Mouse (Mus musculus) limb, embryonic 14.5 days (tissue): ENCODE data around the gene Nedd4. TPM values are rescaled to one million over a fixed set of nuclear protein-coding genes. Genes with fewer than 3 reads are reported as not detected.

Experiments used
- ATAC-seq: fragments of 200-750 bp; cut with Nextera tagmentation; 2 replicates; pipeline ENCODE4 v1.8.0; 2017; ENCODE audit warnings: low read depth, moderate number of reproducible peaks, moderate TSS enrichment; ENCODE audit not compliant: low FRiP score
- DNase-seq: peaks from one replicate; pipeline ENCODE4 v3.0.0-alpha.2; 2015; ENCODE audit warnings: low spot score
- H3K27ac ChIP-seq: fragments of 300-500 bp; sonication (generic); replicated peaks from 2 replicates; pipeline ENCODE4 v1.5.1; 2014; ENCODE audit warnings: low read depth, mild to moderate bottlenecking, low read length, moderate library complexity, mixed read lengths
- H3K27me3 ChIP-seq: fragments of 300-500 bp; sonication (generic); 2 replicates; pipeline ENCODE4 v1.6.1; 2014; ENCODE audit warnings: low read length, mixed read lengths; ENCODE audit not compliant: control insufficient read depth, insufficient read depth
- H3K36me3 ChIP-seq: fragments of 300-500 bp; sonication (generic); 2 replicates; pipeline ENCODE4 v1.6.1; 2014; ENCODE audit warnings: mild to moderate bottlenecking, low read length, moderate library complexity, mixed read lengths; ENCODE audit not compliant: control insufficient read depth, insufficient read depth
- H3K4me1 ChIP-seq: fragments of 300-500 bp; sonication (generic); 2 replicates; pipeline ENCODE4 v1.6.1; 2014; ENCODE audit warnings: antibody characterized with exemption, low read length, mixed read lengths; ENCODE audit not compliant: control insufficient read depth, insufficient read depth
- H3K4me2 ChIP-seq: fragments of 300-500 bp; sonication (generic); replicated peaks from 2 replicates; pipeline ENCODE4 v1.6.1; 2014; ENCODE audit warnings: low read depth, mild to moderate bottlenecking, low read length, moderate library complexity; ENCODE audit not compliant: severe bottlenecking
- H3K4me3 ChIP-seq: fragments of 300-500 bp; sonication (generic); replicated peaks from 2 replicates; pipeline ENCODE4 v1.5.1; 2014; ENCODE audit warnings: low read length
- H3K9ac ChIP-seq: fragments of 300-500 bp; sonication (generic); 2 replicates; pipeline ENCODE4 v1.6.1; 2014; ENCODE audit warnings: mild to moderate bottlenecking, low read depth, low read length, moderate library complexity; ENCODE audit not compliant: severe bottlenecking
- H3K9me3 ChIP-seq: fragments of 300-500 bp; sonication (generic); 2 replicates; pipeline ENCODE4 v1.6.1; 2016; ENCODE audit warnings: low read length; ENCODE audit not compliant: control insufficient read depth
- POLR2A ChIP-seq: fragments of 200-500 bp; IDR thresholded peaks from 2 replicates; pipeline ENCODE4 v1.8.0; 2012; ENCODE audit warnings: inconsistent platforms, mild to moderate bottlenecking, moderate library complexity, borderline replicate concordance; ENCODE audit not compliant: insufficient read depth, insufficient read length; ENCODE audit errors: extremely low read depth
- WGBS: fragments of 180-500 bp; shearing (Covaris S2); extraction: QIAGEN DNeasy Blood & Tissue Kit; methylation state at CpG from one replicate; pipeline ENCODE4 v1.1.7; 2014; 5-methylcytosine and 5-hydroxymethylcytosine counted together
- polyA plus RNA-seq, 2 experiments: library from polyadenylated mRNA; depleted of rRNA in 1 of 2; stranded (reverse) in 1 of 2; unstranded in 1 of 2; fragments of >200 nt; fragmentation: Nextera tagmentation in 1 of 2; extraction: Ambion mirVana in 1 of 2; gene quantifications; 2 replicates each; pipeline versions ENCODE4 v1.2.1 to v1.2.3; 2012 to 2014

Gene Nedd4
- polyA plus RNA-seq, 2 experiments = 684 to 859 TPM

- Histone ChIP-seq H3K27ac (no peak overlapping the region), H3K9ac (no peak overlapping the region), H3K4me1 (peaks cover 13% of the 10 kb centered on the region), H3K27me3 (no peaks in the 10 kb centered on the region), H3K4me3 (no peak overlapping the region), H3K36me3 (peaks cover 87% of the 10 kb centered on the region), H3K4me2 (no peak overlapping the region), H3K9me3 (no peaks in the 10 kb centered on the region)
- DNase-seq = no peak
- TF ChIP-seq POLR2A = no peak
- no peak for ATAC-seq
- WGBS = 57% methylated on average over 8 of the region's 8 CpGs
Measured at GRCm38 (mm10) chr9:72701441-72701840, 39.3 kb downstream of the Nedd4 start.

- DNase-seq = peak; percentile 44
- no peak overlapping the region for H3K9ac ChIP-seq
- peaks cover 87% of the 10 kb centered on the region for H3K36me3 ChIP-seq
- H3K27ac ChIP-seq = no peak overlapping the region
- ATAC-seq = no peak
- H3K4me3 ChIP-seq = no peak overlapping the region
- H3K4me2 ChIP-seq = no peak overlapping the region
- no peaks in the 10 kb centered on the region for H3K27me3 ChIP-seq
- TF ChIP-seq POLR2A = no peak
- no peaks in the 10 kb centered on the region for H3K9me3 ChIP-seq
- 58% methylated on average over 2 of the region's 2 CpGs for WGBS
- peaks cover 7% of the 10 kb centered on the region for H3K4me1 ChIP-seq
Measured at GRCm38 (mm10) chr9:72702075-72702474, 39.9 kb downstream of the Nedd4 start.

- no peaks in the 10 kb centered on the region for H3K9me3 ChIP-seq
- DNase-seq (no peak), ATAC-seq (no peak)
- H3K4me3 ChIP-seq = no peak overlapping the region
- no peak overlapping the region for H3K4me2 ChIP-seq
- H3K27me3 ChIP-seq = no peaks in the 10 kb centered on the region
- H3K36me3 ChIP-seq = peaks cover 88% of the 10 kb centered on the region
- no peak overlapping the region for H3K27ac ChIP-seq
- WGBS = 94% methylated on average over 4 of the region's 4 CpGs
- peaks cover 2% of the 10 kb centered on the region for H3K4me1 ChIP-seq
- no peak overlapping the region for H3K9ac ChIP-seq
- no peak for TF ChIP-seq POLR2A
Measured at GRCm38 (mm10) chr9:72703142-72703541, 41.0 kb downstream of the Nedd4 start.

- no peak for TF ChIP-seq POLR2A
- Histone ChIP-seq H3K36me3 (peaks cover 87% of the 10 kb centered on the region), H3K4me3 (no peak overlapping the region), H3K4me1 (peaks cover 2% of the 10 kb centered on the region), H3K27ac (no peak overlapping the region), H3K4me2 (no peak overlapping the region), H3K9me3 (no peaks in the 10 kb centered on the region), H3K9ac (no peak overlapping the region), H3K27me3 (no peaks in the 10 kb centered on the region)
- 79% methylated on average over 6 of the region's 6 CpGs for WGBS
- ATAC-seq (no peak), DNase-seq (no peak)
Measured at GRCm38 (mm10) chr9:72703754-72704153, 41.6 kb downstream of the Nedd4 start.

GRCm38 (mm10) chr9:72705270-72705669, 43.1 kb downstream of the Nedd4 start:
- TF ChIP-seq POLR2A = no peak
- H3K4me3 ChIP-seq = no peak overlapping the region
- H3K27ac ChIP-seq = no peak overlapping the region
- no peak for DNase-seq
- H3K9ac ChIP-seq = no peak overlapping the region
- H3K4me2 ChIP-seq = no peak overlapping the region
- H3K36me3 ChIP-seq = peaks cover 87% of the 10 kb centered on the region
- WGBS = 89% methylated on average over 2 of the region's 2 CpGs
- no peak for ATAC-seq
- H3K9me3 ChIP-seq = no peaks in the 10 kb centered on the region
- H3K4me1 ChIP-seq = peaks cover 5% of the 10 kb centered on the region; the same call in 1 of the 2 replicates
- H3K27me3 ChIP-seq = no peaks in the 10 kb centered on the region

DNA sequence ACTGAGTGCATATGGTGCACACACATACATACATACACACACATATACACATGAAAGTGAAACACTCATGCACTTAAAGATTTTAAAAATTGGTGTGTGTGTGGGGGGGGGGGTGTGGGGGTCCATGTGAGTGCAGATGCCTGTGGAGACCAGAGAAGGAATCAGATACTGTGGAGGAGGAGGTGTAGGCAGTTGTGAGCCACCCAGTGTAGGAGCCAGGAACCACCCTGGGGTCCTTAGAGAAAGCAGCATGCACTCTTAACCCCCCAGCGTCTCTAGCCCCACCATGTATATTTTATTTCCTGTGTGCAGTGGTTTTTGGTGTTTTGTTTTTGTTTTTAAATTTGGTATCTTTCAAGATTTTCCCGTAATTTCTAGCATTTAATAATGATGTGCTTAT, 45.9 kb downstream of the Nedd4 start:
- Histone ChIP-seq H3K27me3 (no peaks in the 10 kb centered on the region), H3K9ac (no peak overlapping the region), H3K27ac (no peak overlapping the region), H3K36me3 (peaks cover 91% of the 10 kb centered on the region), H3K4me3 (no peak overlapping the region), H3K4me2 (no peak overlapping the region), H3K9me3 (no peaks in the 10 kb centered on the region), H3K4me1 (peaks cover 5% of the 10 kb centered on the region; the same call in 1 of the 2 replicates)
- WGBS = 84% methylated on average over 2 of the region's 2 CpGs
- no peak for TF ChIP-seq POLR2A
- no peak for ATAC-seq
- DNase-seq = no peak
